ENCODE assay signal across 28 mouse cellular contexts in the genomic region with DNA sequence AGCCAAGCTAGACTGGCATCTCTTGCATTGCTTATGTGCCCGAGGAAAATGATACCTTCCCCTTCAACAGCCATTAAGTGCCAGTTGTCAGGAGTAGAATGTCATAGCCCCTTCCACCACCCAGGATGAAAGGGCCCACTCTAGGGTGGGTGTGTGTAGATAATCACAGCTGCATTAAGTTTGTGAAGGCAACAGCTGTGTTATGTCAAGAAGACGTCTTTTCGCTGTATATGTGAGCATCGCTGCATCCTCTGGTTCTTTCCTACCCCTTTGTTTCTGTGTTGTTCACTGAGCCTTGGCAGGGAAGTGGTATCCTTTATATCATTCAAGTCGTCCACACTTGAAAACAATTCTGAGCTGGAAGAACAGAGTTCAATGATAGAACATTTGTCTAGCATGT. TPM values are rescaled to one million over a fixed set of nuclear protein-coding genes. Genes with fewer than 3 reads are reported as not detected.
DNase-seq lines count a peak whose midpoint lies in the region; ATAC-seq and TF ChIP-seq lines count a peak whose summit lies in the region.
"Had no signal": no experiment of that assay in that cellular context is flagged by ENCODE, and none has a peak within 500 bp of the region (broad histone marks: within the 10 kb centered on the region; RNA-seq: fewer than 3 reads in every experiment).

No protein-coding gene starts in this region.

- peak; percentile 90 for ATAC-seq in kidney, embryonic 15.5 days (replicated peaks; ENCODE audit: low FRiP score)
- ATAC-seq in limb, embryonic 14.5 days (ENCODE audit: low FRiP score, low read depth): peak; percentile 74
- ATAC-seq in lung, embryonic 16.5 days (ENCODE audit: low read depth): peak; percentile 57
- ATAC-seq: CD4-positive, CD25-positive, alpha-beta regulatory T cell, adult 4 months; forebrain, embryonic 13.5 days; forebrain, embryonic 16.5 days had no signal

- H3K9ac ChIP-seq in kidney, embryonic 15.5 days: no peak overlapping the region
- H3K9ac ChIP-seq in limb, embryonic 14.5 days (ENCODE audit: low read depth, low read length, severe bottlenecking): no peak overlapping the region
- no peak overlapping the region for H3K9ac ChIP-seq in lung, embryonic 16.5 days (ENCODE audit: low read length)
- H3K9ac ChIP-seq: embryonic facial prominence, embryonic 13.5 days; forebrain, embryonic 13.5 days; heart, embryonic 13.5 days; hindbrain, embryonic 14.5 days had no signal

- H3K36me3 ChIP-seq in kidney, embryonic 15.5 days: no peaks in the 10 kb centered on the region
- H3K36me3 ChIP-seq in limb, embryonic 14.5 days (ENCODE audit: control insufficient read depth, insufficient read depth, low read length): no peaks in the 10 kb centered on the region
- H3K36me3 ChIP-seq in limb, embryonic 10.5 days: no peaks in the 10 kb centered on the region
- H3K36me3 ChIP-seq in lung, embryonic 16.5 days (ENCODE audit: control insufficient read depth, insufficient read depth, low read length): no peaks in the 10 kb centered on the region
- H3K36me3 ChIP-seq: embryonic facial prominence, embryonic 13.5 days; forebrain, embryonic 10.5 days; heart, embryonic 10.5 days; heart, embryonic 13.5 days had no signal

- WGBS in kidney, embryonic 15.5 days: 32% methylated on average over 5 of the region's 5 CpGs
- 72% methylated on average over 5 of the region's 5 CpGs for WGBS in limb, embryonic 14.5 days
- WGBS in limb, embryonic 10.5 days: 79% methylated on average over 5 of the region's 5 CpGs
- WGBS in lung, embryonic 16.5 days: 35% methylated on average over 5 of the region's 5 CpGs

- H3K27me3 ChIP-seq in kidney, embryonic 15.5 days: no peaks in the 10 kb centered on the region
- H3K27me3 ChIP-seq in limb, embryonic 14.5 days (ENCODE audit: control insufficient read depth, insufficient read depth, low read length): no peaks in the 10 kb centered on the region
- H3K27me3 ChIP-seq in limb, embryonic 10.5 days (ENCODE audit: low read depth, poor library complexity, severe bottlenecking): no peaks in the 10 kb centered on the region
- no peaks in the 10 kb centered on the region for H3K27me3 ChIP-seq in lung, embryonic 16.5 days (ENCODE audit: control insufficient read depth, insufficient read depth, low read depth, low read length)
- H3K27me3 ChIP-seq: embryonic facial prominence, embryonic 13.5 days; forebrain, embryonic 13.5 days; heart, embryonic 13.5 days had no signal

- H3K27ac ChIP-seq in kidney, embryonic 15.5 days: no peak overlapping the region
- H3K27ac ChIP-seq in limb, embryonic 14.5 days (replicated peaks; ENCODE audit: low read depth, low read length): no peak overlapping the region
- H3K27ac ChIP-seq in limb, embryonic 10.5 days: no peak overlapping the region
- no peak overlapping the region for H3K27ac ChIP-seq in lung, embryonic 16.5 days (ENCODE audit: low read length)
- H3K27ac ChIP-seq: embryonic facial prominence, embryonic 13.5 days; forebrain, embryonic 10.5 days; forebrain, embryonic 13.5 days; heart, adult 2 months; heart, embryonic 10.5 days; heart, embryonic 13.5 days; hindbrain, embryonic 14.5 days had no signal

- no peak overlapping the region for H3K4me3 ChIP-seq in kidney, embryonic 15.5 days (replicated peaks)
- no peak overlapping the region for H3K4me3 ChIP-seq in limb, embryonic 14.5 days (replicated peaks; ENCODE audit: low read length)
- H3K4me3 ChIP-seq in limb, embryonic 10.5 days: no peak overlapping the region
- H3K4me3 ChIP-seq in lung, embryonic 16.5 days (ENCODE audit: low read length): no peak overlapping the region
- H3K4me3 ChIP-seq: embryonic facial prominence, embryonic 13.5 days; forebrain, embryonic 10.5 days; forebrain, embryonic 13.5 days; heart, adult 2 months; heart, embryonic 10.5 days; heart, embryonic 13.5 days had no signal

- H3K9me3 ChIP-seq in kidney, embryonic 15.5 days (replicated peaks): no peaks in the 10 kb centered on the region
- H3K9me3 ChIP-seq in limb, embryonic 14.5 days (ENCODE audit: control insufficient read depth, low read length): no peaks in the 10 kb centered on the region; the same call in 1 of the 2 replicates
- H3K9me3 ChIP-seq in limb, embryonic 10.5 days (replicated peaks): no peaks in the 10 kb centered on the region
- H3K9me3 ChIP-seq in lung, embryonic 16.5 days (ENCODE audit: control insufficient read depth, low read length): peaks cover 1% of the 10 kb centered on the region; the same call in 1 of the 2 replicates
- H3K9me3 ChIP-seq: heart, embryonic 10.5 days had no signal

- H3K4me2 ChIP-seq in kidney, embryonic 15.5 days: no peak overlapping the region
- no peak overlapping the region for H3K4me2 ChIP-seq in limb, embryonic 14.5 days (replicated peaks; ENCODE audit: low read depth, low read length, severe bottlenecking)
- no peak overlapping the region for H3K4me2 ChIP-seq in lung, embryonic 16.5 days (ENCODE audit: low read depth, low read length)
- H3K4me2 ChIP-seq: embryonic facial prominence, embryonic 13.5 days; forebrain, embryonic 13.5 days; heart, embryonic 13.5 days; hindbrain, embryonic 14.5 days had no signal

- DNase-seq in kidney, adult 11 months: no peak
- no peak for DNase-seq in limb, embryonic 14.5 days (ENCODE audit: low spot score)
- no peak for DNase-seq in limb, embryonic 10.5 days (ENCODE audit: low spot score)
- no peak for DNase-seq in lung, adult 18-20 months
- DNase-seq: adrenal gland, adult 2 months; adrenal gland, postnatal 14 days; cerebellum, adult 11 months; cerebellum, adult 2 months; cerebellum, adult 9-11 months; cerebellum, postnatal 25 days; gastrocnemius, postnatal 10 days; gastrocnemius, postnatal 36 days; heart, adult 2 months; heart, postnatal 14 days; heart, postnatal 4 days had no signal

- no peaks in the 10 kb centered on the region for H3K4me1 ChIP-seq in kidney, embryonic 15.5 days
- H3K4me1 ChIP-seq in limb, embryonic 14.5 days (ENCODE audit: control insufficient read depth, insufficient read depth, low read length): no peaks in the 10 kb centered on the region
- no peaks in the 10 kb centered on the region for H3K4me1 ChIP-seq in limb, embryonic 10.5 days
- H3K4me1 ChIP-seq in lung, embryonic 16.5 days (replicated peaks; ENCODE audit: control insufficient read depth, insufficient read depth, low read length): no peaks in the 10 kb centered on the region
- H3K4me1 ChIP-seq: embryonic facial prominence, embryonic 13.5 days; forebrain, embryonic 10.5 days; forebrain, embryonic 13.5 days; heart, embryonic 10.5 days; heart, embryonic 13.5 days had no signal

- no peak for TF ChIP-seq POLR2A in limb, embryonic 14.5 days (IDR thresholded peaks at IDR 0.05; ENCODE audit: borderline replicate concordance, extremely low read depth, insufficient read depth, insufficient read length)

RNA-seq across cellular contexts. Expression of a gene that starts 15.5 kb away (rescaled TPM):
- polyA plus RNA-seq in kidney, embryonic 15.5 days (2015; fragmentation: Nextera tagmentation; extraction: Ambion mirVana): 0.15 TPM in 1 of 2 replicates, not detected in the other
- polyA plus RNA-seq in limb, embryonic 14.5 days (2012; rRNA removed): 0.08 TPM in 1 of 2 replicates, not detected in the other
- polyA plus RNA-seq in limb, embryonic 14.5 days (2014; fragmentation: Nextera tagmentation; extraction: Ambion mirVana): not detected in 2 replicates
- polyA plus RNA-seq in limb, embryonic 10.5 days (2016; fragmentation: Nextera tagmentation; extraction: Ambion mirVana): 0.20 and 0.26 TPM in 2 replicates
- not detected in 2 replicates for polyA plus RNA-seq in lung, embryonic 16.5 days (2015; fragmentation: Nextera tagmentation; extraction: Ambion mirVana)
- polyA plus RNA-seq: adrenal gland, adult 2 months; C2C12; CD4-positive, CD25-positive, alpha-beta regulatory T cell, adult 4 months; cerebellum, adult 2 months; forebrain, embryonic 10.5 days; forebrain, embryonic 13.5 days; heart, adult 2 months; heart, embryonic 13.5 days; heart, embryonic 16.5 days; hindbrain, embryonic 11.5 days; hindbrain, embryonic 14.5 days had no signal
